Mouse (Mus musculus) intestine, postnatal 0 days (tissue): Measurements from ENCODE around the gene Rubcn. TPM values are rescaled to one million over a fixed set of nuclear protein-coding genes. Genes with fewer than 3 reads are reported as not detected.

ENCODE experiments used
- ATAC-seq: fragments of 200-750 bp; cut with Nextera tagmentation; 2 replicates; pipeline ENCODE4 v1.8.0; 2017; ENCODE audit warnings: mild to moderate bottlenecking, moderate TSS enrichment, moderate library complexity
- H3K27ac ChIP-seq: fragments of 300-500 bp; sonication (generic); 2 replicates; pipeline ENCODE4 v1.5.1; 2014; ENCODE audit warnings: mild to moderate bottlenecking, low read depth, low read length, moderate library complexity
- H3K27me3 ChIP-seq: fragments of 300-500 bp; sonication (generic); replicated peaks from 2 replicates; pipeline ENCODE4 v1.6.1; 2014; ENCODE audit warnings: low read length, mixed read lengths; ENCODE audit not compliant: control insufficient read depth, insufficient read depth
- H3K36me3 ChIP-seq: fragments of 300-500 bp; sonication (generic); 2 replicates; pipeline ENCODE4 v1.6.1; 2014; ENCODE audit warnings: mild to moderate bottlenecking, moderate library complexity; ENCODE audit not compliant: control insufficient read depth, insufficient read depth
- H3K4me1 ChIP-seq: fragments of 300-500 bp; sonication (generic); replicated peaks from 2 replicates; pipeline ENCODE4 v1.6.1; 2014; ENCODE audit warnings: antibody characterized with exemption, low read length, mixed read lengths; ENCODE audit not compliant: control insufficient read depth, insufficient read depth
- H3K4me2 ChIP-seq: fragments of 300-500 bp; sonication (generic); replicated peaks from 2 replicates; pipeline ENCODE4 v1.6.1; 2014; ENCODE audit warnings: low read depth, mild to moderate bottlenecking, moderate library complexity
- H3K4me3 ChIP-seq: fragments of 300-500 bp; sonication (generic); 2 replicates; pipeline ENCODE4 v1.5.1; 2014; ENCODE audit warnings: low read depth, low read length
- H3K9ac ChIP-seq: fragments of 300-500 bp; sonication (generic); 2 replicates; pipeline ENCODE4 v1.6.1; 2014; ENCODE audit warnings: mild to moderate bottlenecking, low read depth, low read length
- H3K9me3 ChIP-seq: fragments of 300-500 bp; sonication (generic); 2 replicates; pipeline ENCODE4 v1.6.1; 2016; ENCODE audit warnings: mixed run types; ENCODE audit not compliant: control insufficient read depth
- CTCF ChIP-seq: sonication (generic); IDR thresholded peaks from 2 replicates; pipeline ENCODE4 v1.5.1; 2016; ENCODE audit warnings: low read depth, mild to moderate bottlenecking, control low read depth, antibody characterized with exemption, moderate library complexity
- WGBS: fragments of 180-500 bp; shearing (Covaris S2); extraction: QIAGEN DNeasy Blood & Tissue Kit; methylation state at CpG from one replicate; pipeline ENCODE4 v1.1.7; 2014; 5-methylcytosine and 5-hydroxymethylcytosine counted together
- polyA plus RNA-seq: library from polyadenylated mRNA; unstranded; fragments of >200 nt; fragmentation: Nextera tagmentation; extraction: Ambion mirVana; gene quantifications from 2 replicates; pipeline ENCODE4 v1.2.1, GENCODE M21; 2015

Rubcn gene
- polyA plus RNA-seq, 1 experiment from 2014 or later, result 8.6 TPM

GRCm38 (mm10) chr16:32818441-32818840 is 59.1 kb downstream of the Rubcn start:
- Histone ChIP-seq H3K27me3 (no peaks in the 10 kb centered on the region), H3K4me3 (no peak overlapping the region), H3K9me3 (no peaks in the 10 kb centered on the region), H3K4me1 (0 out of 2 replicates have a peak, but pooled peaks cover 8% of the 10 kb centered on the region), H3K36me3 (peaks cover 14% of the 10 kb centered on the region), H3K4me2 (no peak overlapping the region), H3K27ac (no peak overlapping the region), H3K9ac (no peak overlapping the region)
- no peak for ATAC-seq
- no peak for TF ChIP-seq CTCF
- 82% methylated on average over 5 of the region's 5 CpGs for WGBS

- WGBS, result 84% methylated on average over 4 of the region's 4 CpGs
- Histone ChIP-seq H3K9ac (no peak overlapping the region), H3K4me1 (0 out of 2 replicates have a peak, but pooled peaks cover 8% of the 10 kb centered on the region), H3K27ac (no peak overlapping the region), H3K9me3 (no peaks in the 10 kb centered on the region), H3K36me3 (peaks cover 10% of the 10 kb centered on the region), H3K4me3 (no peak overlapping the region), H3K4me2 (no peak overlapping the region), H3K27me3 (no peaks in the 10 kb centered on the region)
- ATAC-seq, result no peak
- TF ChIP-seq CTCF, result no peak
These were observed 59.5 kb downstream of the Rubcn start for GRCm38 (mm10) chr16:32818036-32818435.

- TF ChIP-seq CTCF, result no peak
- Histone ChIP-seq H3K4me1 (0 out of 2 replicates have a peak, but pooled peaks cover 8% of the 10 kb centered on the region), H3K27me3 (no peaks in the 10 kb centered on the region), H3K4me2 (peak overlapping the region; percentile 70), H3K36me3 (no peaks in the 10 kb centered on the region), H3K9me3 (no peaks in the 10 kb centered on the region), H3K4me3 (peak overlapping the region; percentile 40), H3K27ac (no peak overlapping the region), H3K9ac (no peak overlapping the region; the same call in 1 of the 2 replicates)
- no peak for ATAC-seq
- WGBS, result 7% methylated on average over 6 of the region's 6 CpGs
These were observed 62.4 kb downstream of the Rubcn start for GRCm38 (mm10) chr16:32815160-32815605.

GRCm38 (mm10) chr16:32814539-32814938 is 63.0 kb downstream of the Rubcn start:
- Histone ChIP-seq H3K4me3 (peak overlapping the region; percentile 40), H3K4me2 (peak overlapping the region; percentile 70), H3K4me1 (0 out of 2 replicates have a peak, but pooled peaks cover 8% of the 10 kb centered on the region), H3K27me3 (no peaks in the 10 kb centered on the region), H3K9me3 (no peaks in the 10 kb centered on the region), H3K9ac (no peak overlapping the region), H3K36me3 (no peaks in the 10 kb centered on the region), H3K27ac (no peak overlapping the region)
- TF ChIP-seq CTCF, result no peak
- WGBS, result 18% methylated on average over 14 of the region's 14 CpGs
- no peak for ATAC-seq

- H3K27ac ChIP-seq, result no peak overlapping the region
- H3K4me1 ChIP-seq, result 0 out of 2 replicates have a peak, but pooled peaks cover 8% of the 10 kb centered on the region
- H3K9ac ChIP-seq, result no peak overlapping the region
- H3K27me3 ChIP-seq, result no peaks in the 10 kb centered on the region
- ATAC-seq, result no peak
- no peak overlapping the region for H3K4me2 ChIP-seq
- H3K4me3 ChIP-seq, result no peak overlapping the region
- WGBS, result 80% methylated on average over 3 of the region's 3 CpGs
- H3K36me3 ChIP-seq, result no peaks in the 10 kb centered on the region
- no peaks in the 10 kb centered on the region for H3K9me3 ChIP-seq
- no peak for TF ChIP-seq CTCF
These were observed 63.8 kb downstream of the Rubcn start for GRCm38 (mm10) chr16:32813771-32814170.

- TF ChIP-seq CTCF, result no peak
- Histone ChIP-seq H3K4me2 (peak overlapping the region; percentile 47), H3K27me3 (no peaks in the 10 kb centered on the region), H3K27ac (no peak overlapping the region), H3K4me1 (0 out of 2 replicates have a peak, but pooled peaks cover 8% of the 10 kb centered on the region), H3K9me3 (no peaks in the 10 kb centered on the region), H3K36me3 (no peaks in the 10 kb centered on the region), H3K4me3 (0 out of 2 replicates have a peak overlapping the region, but pooled peaks have one; percentile 11), H3K9ac (no peak overlapping the region)
- WGBS, result 49% methylated on average over 9 of the region's 9 CpGs
- ATAC-seq, result no peak
These were observed 64.2 kb downstream of the Rubcn start for GRCm38 (mm10) chr16:32813362-32813761.
